Mouse (Mus musculus) liver, postnatal 0 days (tissue): ENCODE measurements at regions not wholly inside any gene's neighbourhood (a gene's known extent, or its start where the extent isn't known, plus 50 kb on each side); places are given as distances from the start of the nearest gene placed in this dataset.

Experiments
- CTCF ChIP-seq: sonication (generic); IDR thresholded peaks from 2 replicates; pipeline ENCODE4 v1.5.1; 2016; ENCODE audit warnings: antibody characterized with exemption, low read depth
- EP300 ChIP-seq: IDR thresholded peaks from 2 replicates; pipeline ENCODE4 v1.6.1; 2016; ENCODE audit warnings: antibody characterized with exemption, low read depth, mild to moderate bottlenecking

- TF ChIP-seq CTCF, result no peak
- no peak for TF ChIP-seq EP300
Observed at GRCm38 (mm10) chr3:151670628-151671027, 79.1 kb downstream of the Ifi44 start.
